16 mouse cellular contexts compared by ENCODE assay signal in the genomic region with DNA sequence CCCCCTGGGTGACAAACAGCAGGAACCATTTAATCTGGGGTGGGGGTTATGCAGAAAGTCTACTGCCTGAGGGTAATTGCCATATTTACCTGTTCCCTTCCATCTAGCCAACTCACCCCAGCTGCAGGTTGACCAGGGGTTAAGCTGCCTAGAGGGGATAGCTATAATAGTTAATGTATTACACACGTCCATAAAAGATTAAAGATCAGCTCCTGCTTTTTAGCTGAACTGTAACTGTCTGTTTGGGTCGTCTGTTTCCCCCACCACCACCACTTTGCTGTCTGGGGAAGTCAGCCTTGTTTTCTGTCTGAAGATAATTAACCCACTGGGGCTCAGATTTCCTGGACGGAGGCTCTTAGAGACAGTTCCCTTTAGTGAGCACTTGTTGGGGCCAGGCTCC. TPM values are rescaled to one million over a fixed set of nuclear protein-coding genes. Genes with fewer than 3 reads are reported as not detected.
DNase-seq lines count a peak whose midpoint lies in the region; ATAC-seq lines count a peak whose summit lies in the region.
"Had no signal": no experiment of that assay in that cellular context is flagged by ENCODE, and none has a peak within 500 bp of the region (broad histone marks: within the 10 kb centered on the region; RNA-seq: fewer than 3 reads in every experiment).

No protein-coding gene starts in this region.

- H3K9ac ChIP-seq in liver, embryonic 12.5 days, result no peak overlapping the region
- H3K9ac ChIP-seq: hindbrain, embryonic 13.5 days; lung, embryonic 14.5 days; neural tube, embryonic 12.5 days had no signal

- H3K27me3 ChIP-seq in embryonic facial prominence, embryonic 10.5 days (replicated peaks; ENCODE audit: low read depth, poor library complexity, severe bottlenecking), result no peaks in the 10 kb centered on the region
- H3K27me3 ChIP-seq in liver, embryonic 12.5 days (replicated peaks), result no peaks in the 10 kb centered on the region
- H3K27me3 ChIP-seq: hindbrain, embryonic 13.5 days; neural tube, embryonic 12.5 days had no signal

- H3K27ac ChIP-seq in embryonic facial prominence, embryonic 10.5 days (replicated peaks), result peak overlapping the region; percentile 32; the same call in 1 of the 2 replicates
- peak overlapping the region; percentile 61 for H3K27ac ChIP-seq in liver, embryonic 12.5 days
- H3K27ac ChIP-seq: hindbrain, embryonic 13.5 days; neural tube, embryonic 12.5 days had no signal

- no peaks in the 10 kb centered on the region for H3K9me3 ChIP-seq in embryonic facial prominence, embryonic 10.5 days
- H3K9me3 ChIP-seq in liver, embryonic 12.5 days (replicated peaks), result no peaks in the 10 kb centered on the region
- H3K9me3 ChIP-seq: hindbrain, embryonic 13.5 days; neural tube, embryonic 12.5 days had no signal

- no peak for ATAC-seq in liver, embryonic 12.5 days
- ATAC-seq: forebrain, embryonic 14.5 days had no signal

- 0 out of 2 replicates have a peak overlapping the region, but pooled peaks have one; percentile 2 for H3K4me3 ChIP-seq in embryonic facial prominence, embryonic 10.5 days
- H3K4me3 ChIP-seq in liver, embryonic 12.5 days, result no peak overlapping the region
- H3K4me3 ChIP-seq: hindbrain, embryonic 13.5 days; neural tube, embryonic 12.5 days had no signal

- intact Hi-C loops in gastrocnemius, postnatal 14 days (cut with DNase I; ENCODE audit: low total_unique reads), result loop anchor here (5.0 kb wide), 1 partner anchor 42 kb away; the partner anchor contains the start of gene Sesn2

- 6% methylated on average over 3 of the region's 3 CpGs for WGBS in embryonic facial prominence, embryonic 10.5 days
- WGBS in liver, embryonic 12.5 days (ENCODE audit: insufficient replicate concordance), result 7% methylated on average over 3 of the region's 3 CpGs

- peaks cover 17% of the 10 kb centered on the region for H3K4me1 ChIP-seq in embryonic facial prominence, embryonic 10.5 days
- peaks cover 37% of the 10 kb centered on the region for H3K4me1 ChIP-seq in liver, embryonic 12.5 days
- H3K4me1 ChIP-seq: hindbrain, embryonic 13.5 days; neural tube, embryonic 12.5 days had no signal

- DNase-seq in embryonic facial prominence, embryonic 10.5 days (ENCODE audit: low spot score), result peak; percentile 31
- DNase-seq in kidney, adult 11 months, result peak; percentile 84
- DNase-seq in kidney, postnatal 10 days, result peak; percentile 51
- no peak for DNase-seq in thymus, postnatal 0 days (ENCODE audit: low spot score)
- DNase-seq in MN1 (ENCODE audit: low spot score), result no peak
- DNase-seq in cerebellum, adult 11 months, result no peak
- no peak for DNase-seq in gastrocnemius, postnatal 14 days
- DNase-seq: adrenal gland, adult 2 months; B cell, adult 2 months; cerebellum, adult 18-20 months; heart, adult 18-20 months; lung, embryonic 14.5 days had no signal

- peak overlapping the region; percentile 0; the same call in 1 of the 2 replicates for H3K4me2 ChIP-seq in liver, embryonic 12.5 days
- H3K4me2 ChIP-seq: hindbrain, embryonic 13.5 days; lung, embryonic 14.5 days; neural tube, embryonic 12.5 days had no signal

- no peaks in the 10 kb centered on the region for H3K36me3 ChIP-seq in embryonic facial prominence, embryonic 10.5 days (replicated peaks)
- H3K36me3 ChIP-seq in liver, embryonic 12.5 days, result no peaks in the 10 kb centered on the region
- H3K36me3 ChIP-seq: hindbrain, embryonic 13.5 days; neural tube, embryonic 12.5 days had no signal

RNA-seq across cellular contexts. Expression of gene Med18, which starts 6.2 kb away (rescaled TPM):
- polyA plus RNA-seq in embryonic facial prominence, embryonic 10.5 days (2016; fragmentation: Nextera tagmentation; extraction: Ambion mirVana), result 37.0 and 41.7 TPM in 2 replicates
- 19.4 and 21.2 TPM in 2 replicates for polyA plus RNA-seq in liver, embryonic 12.5 days (2016; fragmentation: Nextera tagmentation; extraction: Ambion mirVana)
- polyA plus RNA-seq in thymus, postnatal 0 days (2015; fragmentation: Nextera tagmentation; extraction: Ambion mirVana), result 30.5 and 31.5 TPM in 2 replicates
- total RNA-seq in gastrocnemius, postnatal 14 days (2021), result 1 to 10 TPM; 3.8 to 5.2 TPM

RNA-seq across cellular contexts. Expression of gene Sesn2, which starts 40.4 kb away (rescaled TPM):
- polyA plus RNA-seq in embryonic facial prominence, embryonic 10.5 days (2016; fragmentation: Nextera tagmentation; extraction: Ambion mirVana), result 12.3 and 13.3 TPM in 2 replicates
- polyA plus RNA-seq in liver, embryonic 12.5 days (2016; fragmentation: Nextera tagmentation; extraction: Ambion mirVana), result 9.3 and 10.6 TPM in 2 replicates
- 7.3 and 8.0 TPM in 2 replicates for polyA plus RNA-seq in thymus, postnatal 0 days (2015; fragmentation: Nextera tagmentation; extraction: Ambion mirVana)
- 1 to 10 TPM; 2.2 to 2.4 TPM for total RNA-seq in gastrocnemius, postnatal 14 days (2021)

RNA-seq across cellular contexts. Expression of gene Phactr4, which starts 47.6 kb away (rescaled TPM):
- polyA plus RNA-seq in embryonic facial prominence, embryonic 10.5 days (2016; fragmentation: Nextera tagmentation; extraction: Ambion mirVana), result 25.9 and 27.4 TPM in 2 replicates
- polyA plus RNA-seq in liver, embryonic 12.5 days (2016; fragmentation: Nextera tagmentation; extraction: Ambion mirVana), result 14.4 and 14.5 TPM in 2 replicates
- 7.0 and 7.8 TPM in 2 replicates for polyA plus RNA-seq in thymus, postnatal 0 days (2015; fragmentation: Nextera tagmentation; extraction: Ambion mirVana)
- 10 to 100 TPM; 13.2 to 13.3 TPM for total RNA-seq in gastrocnemius, postnatal 14 days (2021)

Comparison
In these comparisons a context has a peak if more than half of its experiments do, and no peak if none do; other contexts are left out.
1. DNase-seq: peak in embryonic facial prominence, embryonic 10.5 days (single experiment), kidney, adult 11 months (single experiment) and kidney, postnatal 10 days (single experiment); none in thymus, postnatal 0 days (single experiment), MN1 (single experiment), cerebellum, adult 11 months (single experiment) and gastrocnemius, postnatal 14 days (single experiment).